In the genomic region with DNA sequence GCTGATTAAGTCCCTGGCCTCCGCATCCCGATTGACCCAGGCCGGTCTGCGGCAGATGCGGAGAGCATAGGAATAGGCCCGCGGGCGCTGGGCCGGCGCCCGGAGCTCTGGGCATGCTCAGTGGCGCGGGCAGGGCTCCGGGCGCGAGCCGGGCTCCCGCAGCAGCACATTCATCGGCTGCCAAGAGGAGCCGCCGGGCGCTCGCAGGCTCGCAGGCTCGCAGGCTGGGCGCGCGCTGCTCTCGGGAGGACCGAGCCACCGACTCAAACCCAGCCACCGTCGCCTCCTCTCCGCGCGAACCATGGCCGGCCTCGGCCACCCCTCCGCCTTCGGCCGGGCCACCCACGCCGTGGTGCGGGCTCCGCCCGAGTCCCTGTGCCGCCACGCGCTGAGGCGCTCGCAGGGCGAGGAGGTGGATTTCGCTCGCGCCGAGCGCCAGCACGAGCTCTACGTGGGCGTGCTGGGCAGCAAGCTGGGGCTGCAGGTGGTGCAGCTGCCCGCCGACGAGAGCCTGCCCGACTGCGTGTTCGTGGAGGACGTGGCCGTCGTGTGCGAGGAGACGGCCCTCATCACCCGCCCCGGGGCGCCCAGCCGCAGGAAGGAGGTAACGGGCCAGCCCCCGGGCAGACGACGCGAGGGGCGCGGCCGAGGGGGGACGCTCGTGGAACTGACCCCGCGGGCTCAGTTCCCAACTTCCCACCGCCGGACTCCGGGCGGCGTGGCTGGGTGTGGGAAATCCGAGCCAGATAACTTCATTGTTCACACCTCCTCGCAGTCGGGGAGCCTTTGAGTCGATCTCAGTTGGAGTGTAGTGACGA, we compare ENCODE assay signal across 9 mouse cellular contexts. TPM values are rescaled to one million over a fixed set of nuclear protein-coding genes. Genes with fewer than 3 reads are reported as not detected.
DNase-seq lines count a peak whose midpoint lies in the region; ATAC-seq and TF ChIP-seq lines count a peak whose summit lies in the region.
"Had no signal": no experiment of that assay in that cellular context is flagged by ENCODE, and none has a peak within 500 bp of the region (broad histone marks: within the 10 kb centered on the region; RNA-seq: fewer than 3 reads in every experiment).

Ddah1 (plus strand) TSS at position 115 of the 818 bp plus-strand sequence.

- WGBS in forebrain, embryonic 11.5 days = under 1% methylated on average over 84 of the region's 97 CpGs
- WGBS in heart, embryonic 13.5 days = under 1% methylated on average over 96 of the region's 97 CpGs
- WGBS in liver, embryonic 11.5 days = under 1% methylated on average over 97 of the region's 97 CpGs
- under 1% methylated on average over 92 of the region's 97 CpGs for WGBS in neural tube, embryonic 12.5 days

- H3K27ac ChIP-seq in forebrain, embryonic 11.5 days (ENCODE audit: low read depth, low read length) = peak within 1 kb of the TSS; percentile 77
- peak within 1 kb of the TSS; percentile 51; the same call in 1 of the 2 replicates for H3K27ac ChIP-seq in heart, embryonic 13.5 days (replicated peaks)
- H3K27ac ChIP-seq in liver, embryonic 11.5 days (ENCODE audit: low read depth, low read length) = peak within 1 kb of the TSS; percentile 62
- H3K27ac ChIP-seq in neural tube, embryonic 12.5 days = peak within 1 kb of the TSS; percentile 80; the same call in 1 of the 2 replicates

- H3K27me3 ChIP-seq in forebrain, embryonic 11.5 days (ENCODE audit: control insufficient read depth, insufficient read depth, low read length) = peaks cover 4% of the 10 kb centered on the region; the same call in 1 of the 2 replicates
- peaks cover 18% of the 10 kb centered on the region for H3K27me3 ChIP-seq in heart, embryonic 13.5 days (replicated peaks)
- peaks cover 14% of the 10 kb centered on the region for H3K27me3 ChIP-seq in liver, embryonic 11.5 days (replicated peaks; ENCODE audit: control insufficient read depth, insufficient read depth, low read length)
- H3K27me3 ChIP-seq in neural tube, embryonic 12.5 days (replicated peaks) = peaks cover 7% of the 10 kb centered on the region; the same call in 1 of the 2 replicates

- TF ChIP-seq POLR2A in brain, embryonic 14.5 days (IDR thresholded peaks at IDR 0.05; ENCODE audit: borderline replicate concordance, extremely low read depth, insufficient read depth, insufficient read length, poor library complexity, severe bottlenecking) = peak; percentile 79

- no peaks in the 10 kb centered on the region for H3K36me3 ChIP-seq in forebrain, embryonic 11.5 days (ENCODE audit: control insufficient read depth, insufficient read depth, low read length)
- H3K36me3 ChIP-seq in heart, embryonic 13.5 days = no peaks in the 10 kb centered on the region
- H3K36me3 ChIP-seq in liver, embryonic 11.5 days (ENCODE audit: control insufficient read depth, insufficient read depth, low read length) = no peaks in the 10 kb centered on the region
- no peaks in the 10 kb centered on the region for H3K36me3 ChIP-seq in neural tube, embryonic 12.5 days
- H3K36me3 ChIP-seq: G1E had no signal

- peak within 1 kb of the TSS; percentile 61 for H3K4me3 ChIP-seq in forebrain, embryonic 11.5 days (ENCODE audit: low read depth, low read length)
- H3K4me3 ChIP-seq in heart, embryonic 13.5 days = peak within 1 kb of the TSS; percentile 68
- peak within 1 kb of the TSS; percentile 65 for H3K4me3 ChIP-seq in liver, embryonic 11.5 days (ENCODE audit: low read depth, low read length)
- H3K4me3 ChIP-seq in neural tube, embryonic 12.5 days = peak within 1 kb of the TSS; percentile 65

- peaks cover 5% of the 10 kb centered on the region; the same call in 1 of the 2 replicates for H3K4me1 ChIP-seq in forebrain, embryonic 11.5 days (replicated peaks; ENCODE audit: control insufficient read depth, insufficient read depth, low read length)
- H3K4me1 ChIP-seq in heart, embryonic 13.5 days = peaks cover 22% of the 10 kb centered on the region
- H3K4me1 ChIP-seq in liver, embryonic 11.5 days (replicated peaks; ENCODE audit: control insufficient read depth, insufficient read depth, low read length) = peaks cover 19% of the 10 kb centered on the region
- H3K4me1 ChIP-seq in neural tube, embryonic 12.5 days = peaks cover 16% of the 10 kb centered on the region

- peak; percentile 87 for DNase-seq in 3134 (ENCODE audit: extremely low read depth, insufficient read length, low spot score)
- DNase-seq in brain, embryonic 14.5 days (ENCODE audit: low read depth) = peak; percentile 92
- DNase-seq in forebrain, embryonic 11.5 days (ENCODE audit: low spot score) = peak; percentile 89
- peak; percentile 85 for DNase-seq in kidney, postnatal 10 days
- peak; percentile 78 for DNase-seq in liver, embryonic 11.5 days (ENCODE audit: low spot score)
- DNase-seq in urinary bladder, postnatal 25 days (ENCODE audit: low spot score) = peak; percentile 55

- no peaks in the 10 kb centered on the region for H3K9me3 ChIP-seq in forebrain, embryonic 11.5 days (ENCODE audit: control insufficient read depth, low read length)
- H3K9me3 ChIP-seq in heart, embryonic 13.5 days = no peaks in the 10 kb centered on the region
- no peaks in the 10 kb centered on the region for H3K9me3 ChIP-seq in liver, embryonic 11.5 days (ENCODE audit: control insufficient read depth, low read length)
- no peaks in the 10 kb centered on the region for H3K9me3 ChIP-seq in neural tube, embryonic 12.5 days

- peak within 1 kb of the TSS; percentile 90 for H3K9ac ChIP-seq in forebrain, embryonic 11.5 days (ENCODE audit: low read length)
- H3K9ac ChIP-seq in heart, embryonic 13.5 days = peak within 1 kb of the TSS; percentile 89
- peak within 1 kb of the TSS; percentile 79 for H3K9ac ChIP-seq in liver, embryonic 11.5 days (ENCODE audit: low read depth, low read length)
- peak within 1 kb of the TSS; percentile 89 for H3K9ac ChIP-seq in neural tube, embryonic 12.5 days

- peak; percentile 91 for ATAC-seq in forebrain, embryonic 11.5 days (replicated peaks; ENCODE audit: low FRiP score)
- peak; percentile 69; the same call in 1 of the 2 replicates for ATAC-seq in heart, embryonic 13.5 days (ENCODE audit: extremely low read depth, insufficient number of reproducible peaks, low FRiP score, low TSS enrichment)
- ATAC-seq in liver, embryonic 11.5 days (replicated peaks; ENCODE audit: low FRiP score) = peak; percentile 80
- ATAC-seq in neural tube, embryonic 12.5 days (ENCODE audit: low FRiP score, low read depth) = peak; percentile 92

- H3K4me2 ChIP-seq in forebrain, embryonic 11.5 days (ENCODE audit: low read depth, low read length, severe bottlenecking) = peak within 1 kb of the TSS; percentile 97
- H3K4me2 ChIP-seq in heart, embryonic 13.5 days = peak within 1 kb of the TSS; percentile 97
- H3K4me2 ChIP-seq in liver, embryonic 11.5 days = peak within 1 kb of the TSS; percentile 95
- peak within 1 kb of the TSS; percentile 96 for H3K4me2 ChIP-seq in neural tube, embryonic 12.5 days (replicated peaks)

- TF ChIP-seq CTCF in brain, embryonic 14.5 days (IDR thresholded peaks at IDR 0.05; ENCODE audit: borderline replicate concordance, extremely low read depth, insufficient read depth, insufficient read length) = no peak

RNA-seq across cellular contexts. Expression of gene Ddah1, which starts in this region (rescaled TPM):
- 81.7 and 89.4 TPM in 2 replicates for polyA plus RNA-seq in brain, embryonic 14.5 days (2012; rRNA removed)
- 71.2 and 84.3 TPM in 2 replicates for polyA plus RNA-seq in forebrain, embryonic 11.5 days (2014; fragmentation: Nextera tagmentation; extraction: Ambion mirVana)
- polyA plus RNA-seq in heart, embryonic 13.5 days (2015; fragmentation: Nextera tagmentation; extraction: Ambion mirVana) = 26.0 and 27.9 TPM in 2 replicates
- polyA plus RNA-seq in liver, embryonic 11.5 days (2014; fragmentation: Nextera tagmentation; extraction: Ambion mirVana) = 47.3 and 50.2 TPM in 2 replicates
- polyA plus RNA-seq in neural tube, embryonic 12.5 days (2016; fragmentation: Nextera tagmentation; extraction: Ambion mirVana) = 51.7 and 53.5 TPM in 2 replicates
- polyA plus RNA-seq: G1E had no signal

Comparison
In these comparisons a context has a peak if more than half of its experiments do, and no peak if none do; other contexts are left out.
1. Peak in every context shown above with its lines: DNase-seq, ATAC-seq, H3K4me3 ChIP-seq and H3K27ac ChIP-seq.